Mouse (Mus musculus): ENCODE data around the gene Arsb.

GRCm38 (mm10) chr13:93825792-93826558 lies 54.5 kb downstream of the Arsb start:
- TF ChIP-seq POLR2A (IDR thresholded peaks at IDR 0.05; ENCODE audit: borderline replicate concordance, extremely low read depth, low read depth, low read length), result no peak
- TF ChIP-seq CTCF (IDR thresholded peaks at IDR 0.05; ENCODE audit: insufficient read depth, low read length), result no peak
